Mouse (Mus musculus) liver, adult 2 months (tissue): ENCODE data around the gene Ankrd1. TPM values are rescaled to one million over a fixed set of nuclear protein-coding genes. Genes with fewer than 3 reads are reported as not detected.
A peak's percentile ranks its signal among the peaks of the same experiment; 100 is the strongest.

ENCODE experiments used
- DNase-seq: peaks from one replicate; pipeline ENCODE4 v3.0.0-alpha.2; 2011; ENCODE audit warnings: low read depth, low spot score; ENCODE audit errors: extremely low read depth
- H3K27ac ChIP-seq: fragments of 200-500 bp; replicated peaks from 2 replicates; pipeline ENCODE4 v1.5.1; 2012; ENCODE audit warnings: low read depth, mild to moderate bottlenecking, control low read depth, inconsistent platforms, low read length; ENCODE audit not compliant: insufficient read depth
- H3K27me3 ChIP-seq: fragments of 200-500 bp; 2 replicates; pipeline ENCODE4 v1.6.1; 2012; ENCODE audit warnings: mild to moderate bottlenecking, moderate library complexity, low read length, inconsistent platforms; ENCODE audit not compliant: control insufficient read depth, insufficient read depth
- H3K36me3 ChIP-seq: fragments of 200-500 bp; 2 replicates; pipeline ENCODE4 v1.6.1; 2012; ENCODE audit warnings: low read length, inconsistent platforms; ENCODE audit not compliant: control insufficient read depth, insufficient read depth
- H3K4me1 ChIP-seq: fragments of 200-500 bp; 2 replicates; pipeline ENCODE4 v1.6.1; 2011; ENCODE audit warnings: low read length; ENCODE audit not compliant: control insufficient read depth, insufficient read depth
- H3K4me3 ChIP-seq: fragments of 200-500 bp; 2 replicates; pipeline ENCODE4 v1.5.1; 2011; ENCODE audit warnings: low read depth, mild to moderate bottlenecking, control low read depth, low read length, moderate library complexity; ENCODE audit not compliant: insufficient read depth
- H3K79me2 ChIP-seq: fragments of 200-500 bp; 2 replicates; pipeline ENCODE4 v1.6.1; 2012; ENCODE audit warnings: inconsistent platforms, mild to moderate bottlenecking, low read length, moderate library complexity; ENCODE audit not compliant: control insufficient read depth, insufficient read depth
- H3K9ac ChIP-seq: fragments of 200-500 bp; 2 replicates; pipeline ENCODE4 v1.6.1; 2012; ENCODE audit warnings: low read depth, mild to moderate bottlenecking, control low read depth, inconsistent platforms, low read length
- CTCF ChIP-seq: fragments of 200-500 bp; IDR thresholded peaks from 2 replicates; pipeline ENCODE4 v1.5.1; 2011; ENCODE audit warnings: low read depth, low read length, control low read depth
- POLR2A ChIP-seq: fragments of 200-500 bp; IDR thresholded peaks from 2 replicates; pipeline ENCODE4 v1.6.1; 2011; ENCODE audit warnings: low read length, control low read depth; ENCODE audit not compliant: insufficient read depth; ENCODE audit errors: extremely low read depth
- WGBS: fragments of 180-500 bp; shearing (Covaris S2); methylation state at CpG from one replicate; pipeline ENCODE4 v1.1.7; 2018; 5-methylcytosine and 5-hydroxymethylcytosine counted together
- polyA plus RNA-seq: library from polyadenylated mRNA; depleted of rRNA; stranded (reverse); fragments of >200 nt; gene quantifications from 2 replicates; pipeline ENCODE4 v1.2.3, GENCODE M21; 2012
- total RNA-seq: library from RNA; depleted of rRNA; stranded (reverse); fragments of >200 nt; gene quantifications from 2 replicates; pipeline ENCODE4 v1.2.3, GENCODE M21; 2014

The Ankrd1 gene
- total and polyA plus RNA-seq, 2 experiments: 0.09 to 0.11 TPM

DNA sequence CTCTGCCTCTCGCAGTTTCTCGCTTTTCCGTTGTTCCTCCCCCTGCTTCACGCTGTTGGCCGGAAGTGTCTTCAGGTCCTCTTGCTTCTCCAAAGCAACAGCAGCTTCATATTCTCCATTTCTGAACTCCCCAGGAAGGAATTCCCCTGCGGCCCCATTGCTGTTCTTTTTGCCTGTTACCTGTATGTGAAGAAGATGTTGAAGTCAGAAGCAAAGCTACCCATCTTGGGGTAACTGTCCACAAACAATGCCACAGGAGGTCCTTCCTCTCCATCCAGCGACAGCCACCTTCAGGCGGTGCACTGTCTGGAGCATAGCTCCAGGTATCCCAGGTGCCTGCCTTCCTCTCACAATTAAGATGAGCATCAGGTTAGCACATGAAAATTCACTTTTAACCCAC, 680 bp downstream of the Ankrd1 start:
- TF ChIP-seq POLR2A (no peak), CTCF (no peak)
- H3K27me3 ChIP-seq: no peaks in the 10 kb centered on the region
- WGBS: 86% methylated on average over 8 of the region's 8 CpGs
- no peak overlapping the region for H3K9ac ChIP-seq
- no peak overlapping the region for H3K27ac ChIP-seq
- H3K4me3 ChIP-seq: no peak overlapping the region
- H3K4me1 ChIP-seq: no peaks in the 10 kb centered on the region
- no peaks in the 10 kb centered on the region for H3K36me3 ChIP-seq
- DNase-seq: no peak
- H3K79me2 ChIP-seq: no peaks in the 10 kb centered on the region

GRCm38 (mm10) chr19:36116185-36116584, 3.7 kb downstream of the Ankrd1 start:
- Histone ChIP-seq H3K4me3 (no peak overlapping the region), H3K27ac (no peak overlapping the region), H3K9ac (no peak overlapping the region), H3K79me2 (no peaks in the 10 kb centered on the region), H3K27me3 (no peaks in the 10 kb centered on the region), H3K4me1 (no peaks in the 10 kb centered on the region), H3K36me3 (no peaks in the 10 kb centered on the region)
- no peak for DNase-seq
- 88% methylated on average over 4 of the region's 4 CpGs for WGBS
- TF ChIP-seq POLR2A: no peak
- no peak for TF ChIP-seq CTCF

- DNase-seq: no peak
- Histone ChIP-seq H3K4me3 (no peak overlapping the region), H3K4me1 (0 out of 2 replicates have a peak, but pooled peaks cover 2% of the 10 kb centered on the region), H3K27me3 (no peaks in the 10 kb centered on the region), H3K36me3 (no peaks in the 10 kb centered on the region), H3K27ac (no peak overlapping the region), H3K9ac (no peak overlapping the region), H3K79me2 (no peaks in the 10 kb centered on the region)
- 57% methylated on average over 17 of the region's 17 CpGs for WGBS
- no peak for TF ChIP-seq POLR2A
- TF ChIP-seq CTCF: no peak
These were observed 7.9 kb downstream of the Ankrd1 start for GRCm38 (mm10) chr19:36112007-36112406.

DNA sequence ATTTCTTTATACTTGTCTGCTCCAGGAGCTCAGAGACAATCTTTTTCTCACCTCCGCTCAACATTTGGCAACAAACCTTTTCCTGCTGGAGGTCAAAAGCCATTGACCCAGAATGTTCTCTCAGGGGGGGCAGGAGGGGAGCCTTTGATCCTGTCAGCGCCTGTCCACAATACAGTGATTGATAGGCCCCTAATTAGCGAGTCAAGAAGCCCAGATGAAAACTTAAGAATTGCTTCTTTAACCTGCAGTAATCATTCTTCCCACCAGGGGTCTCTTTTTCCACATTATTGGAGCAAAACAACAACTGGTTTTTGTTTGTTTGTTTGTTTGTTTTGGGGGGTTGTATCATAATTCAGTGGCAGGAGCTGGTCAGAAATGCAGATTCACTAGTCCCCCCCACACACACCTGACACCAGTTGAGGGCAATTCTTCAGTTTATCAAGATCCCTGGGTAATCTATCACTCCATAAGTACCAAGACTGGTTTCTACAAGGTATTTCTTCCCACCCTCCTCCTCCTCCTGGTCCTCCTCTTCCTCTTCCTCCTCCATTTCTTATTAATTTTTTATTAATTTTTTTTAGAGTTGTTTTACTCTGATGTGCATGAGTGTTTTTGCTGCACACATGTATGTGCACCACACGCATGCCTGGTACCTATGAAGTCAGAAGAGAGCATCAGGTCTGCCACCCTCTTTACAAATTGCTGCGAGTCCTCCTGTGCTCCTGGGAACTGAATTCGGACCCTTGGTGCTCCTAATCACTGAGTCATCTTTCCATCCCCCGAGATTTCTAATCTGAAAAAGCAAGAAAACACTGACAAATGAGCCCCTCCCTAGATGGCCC, 8.6 kb downstream of the Ankrd1 start:
- Histone ChIP-seq H3K4me1 (0 out of 2 replicates have a peak, but pooled peaks cover 2% of the 10 kb centered on the region), H3K36me3 (no peaks in the 10 kb centered on the region), H3K9ac (no peak overlapping the region), H3K27me3 (no peaks in the 10 kb centered on the region), H3K4me3 (no peak overlapping the region), H3K79me2 (no peaks in the 10 kb centered on the region), H3K27ac (no peak overlapping the region)
- 0 out of 2 replicates have a peak, but pooled peaks have one; percentile 2 for TF ChIP-seq CTCF
- TF ChIP-seq POLR2A: no peak
- DNase-seq: peak; percentile 25
- WGBS: 36% methylated on average over 7 of the region's 7 CpGs

GRCm38 (mm10) chr19:36110465-36110864, 9.4 kb downstream of the Ankrd1 start:
- WGBS: 37% methylated on average over 7 of the region's 7 CpGs
- DNase-seq: peak; percentile 30

More at GRCm38 (mm10) chr19:36110465-36110864, 9.4 kb downstream of the Ankrd1 start:
- no peak overlapping the region for H3K27ac ChIP-seq
- no peak overlapping the region for H3K9ac ChIP-seq
- 0 out of 2 replicates have a peak, but pooled peaks cover 2% of the 10 kb centered on the region for H3K4me1 ChIP-seq
- no peak for TF ChIP-seq POLR2A
- no peak for TF ChIP-seq CTCF
- H3K4me3 ChIP-seq: no peak overlapping the region
- H3K79me2 ChIP-seq: no peaks in the 10 kb centered on the region
- no peaks in the 10 kb centered on the region for H3K27me3 ChIP-seq
- no peaks in the 10 kb centered on the region for H3K36me3 ChIP-seq
